Mouse (Mus musculus) thymus, postnatal 0 days (tissue): ENCODE data around the gene Fxr1. TPM values are rescaled to one million over a fixed set of nuclear protein-coding genes. Genes with fewer than 3 reads are reported as not detected.
"Not testable (repeated sequence)": the region's sequence is repeated elsewhere in the genome, so short reads cannot be mapped to it uniquely, and the experiment has no call there.

Experiments used
- DNase-seq: peaks from one replicate; pipeline ENCODE4 v3.0.0-alpha.2; 2015; ENCODE audit warnings: low spot score
- polyA plus RNA-seq: library from polyadenylated mRNA; unstranded; fragments of >200 nt; fragmentation: Nextera tagmentation; extraction: Ambion mirVana; gene quantifications from 2 replicates; pipeline ENCODE4 v1.2.1, GENCODE M21; 2015

Fxr1 gene
- polyA plus RNA-seq, 1 experiment from 2014 or later, result 49.8 TPM

- no peak for DNase-seq
Measured at GRCm38 (mm10) chr3:34041990-34042389, 22.2 kb downstream of the Fxr1 start.

DNA sequence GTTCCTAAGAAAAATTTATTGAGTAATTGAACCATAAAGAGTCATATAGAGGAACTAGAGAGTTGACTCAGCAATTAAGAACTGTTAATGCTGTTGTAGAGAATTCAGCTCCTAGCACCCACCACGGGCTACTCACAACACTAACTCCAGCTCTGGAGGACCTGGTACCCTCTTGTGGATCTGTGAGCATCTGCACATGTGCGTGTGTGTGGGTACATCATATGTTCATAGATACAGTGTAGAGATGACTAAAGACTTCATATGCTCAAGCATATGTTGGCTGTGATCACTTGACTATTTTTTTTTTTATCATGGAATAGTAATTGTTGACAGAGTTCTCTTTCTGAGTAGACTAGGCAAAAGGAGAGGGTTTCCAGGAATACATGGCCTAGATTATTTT is 42.6 kb downstream of the Fxr1 start:
- no peak for DNase-seq

- not testable (repeated sequence) for DNase-seq
Measured at GRCm38 (mm10) chr3:34068943-34069342, 49.2 kb downstream of the Fxr1 start.

- DNase-seq, result no peak
Measured at GRCm38 (mm10) chr3:34072726-34073125, 53.0 kb downstream of the Fxr1 start.

DNA sequence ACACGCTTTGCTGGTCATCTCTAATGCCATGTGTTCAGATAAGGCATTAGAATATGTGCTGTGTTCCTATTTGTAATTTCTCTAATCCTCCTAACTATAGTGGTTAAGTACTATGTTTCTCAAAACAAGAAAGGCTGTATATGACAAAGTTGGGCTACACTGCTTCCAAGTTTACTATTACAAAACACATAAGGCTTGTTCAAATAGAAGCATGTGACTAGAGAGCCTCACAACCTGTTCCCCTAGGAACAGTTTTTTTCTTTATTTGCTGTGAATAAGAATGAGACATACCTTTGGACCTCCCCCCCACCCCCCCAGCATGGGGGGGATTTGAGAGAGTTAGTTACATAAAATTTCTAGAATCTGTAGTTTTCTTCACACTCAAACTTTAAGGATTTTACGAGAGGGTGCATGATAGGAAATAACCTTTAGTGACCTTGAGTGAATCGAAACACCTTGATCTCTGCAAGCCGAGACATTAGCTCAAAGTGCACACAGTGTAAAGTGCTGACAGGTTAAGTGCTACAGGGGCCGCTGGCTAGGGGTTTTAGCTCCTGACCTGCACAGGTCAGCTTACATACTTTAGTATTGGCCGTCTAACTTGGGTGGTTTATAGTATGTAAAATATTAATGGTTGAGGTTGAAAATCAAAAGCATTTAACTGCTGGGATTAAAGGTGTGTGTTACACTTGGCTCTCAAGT is 56.5 kb downstream of the Fxr1 start:
- no peak for DNase-seq

- peak; percentile 92 for DNase-seq
Measured at GRCm38 (mm10) chr3:34080900-34081662, 61.3 kb downstream of the Fxr1 start, which contains the start of gene Dnajc19. TSS of gene Dnajc19 (minus strand) at chr3:34081321.

- DNase-seq, result no peak
Measured at GRCm38 (mm10) chr3:34081929-34082328, 62.2 kb downstream of the Fxr1 start.

GRCm38 (mm10) chr3:34083655-34084054 is 63.9 kb downstream of the Fxr1 start:
- no peak for DNase-seq

DNA sequence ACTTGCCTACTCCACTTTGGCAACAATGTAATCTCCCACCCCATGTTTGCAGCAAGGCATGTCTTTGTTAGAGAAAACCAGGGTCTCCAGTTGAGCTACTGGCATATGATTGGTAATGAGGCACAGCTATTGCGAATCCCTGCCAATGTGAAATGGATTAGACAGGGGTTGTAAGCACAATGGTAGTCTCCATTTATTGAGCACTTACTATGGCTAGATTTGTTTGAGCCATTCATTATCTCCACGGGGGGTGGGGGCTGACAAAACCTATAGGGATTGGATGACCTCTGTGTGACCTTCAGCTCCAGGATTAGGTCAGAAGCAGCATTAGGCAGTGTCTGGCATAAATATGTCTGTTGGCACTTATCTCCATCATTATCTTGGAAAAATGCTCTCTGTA is 83.1 kb downstream of the Fxr1 start:
- no peak for DNase-seq

DNA sequence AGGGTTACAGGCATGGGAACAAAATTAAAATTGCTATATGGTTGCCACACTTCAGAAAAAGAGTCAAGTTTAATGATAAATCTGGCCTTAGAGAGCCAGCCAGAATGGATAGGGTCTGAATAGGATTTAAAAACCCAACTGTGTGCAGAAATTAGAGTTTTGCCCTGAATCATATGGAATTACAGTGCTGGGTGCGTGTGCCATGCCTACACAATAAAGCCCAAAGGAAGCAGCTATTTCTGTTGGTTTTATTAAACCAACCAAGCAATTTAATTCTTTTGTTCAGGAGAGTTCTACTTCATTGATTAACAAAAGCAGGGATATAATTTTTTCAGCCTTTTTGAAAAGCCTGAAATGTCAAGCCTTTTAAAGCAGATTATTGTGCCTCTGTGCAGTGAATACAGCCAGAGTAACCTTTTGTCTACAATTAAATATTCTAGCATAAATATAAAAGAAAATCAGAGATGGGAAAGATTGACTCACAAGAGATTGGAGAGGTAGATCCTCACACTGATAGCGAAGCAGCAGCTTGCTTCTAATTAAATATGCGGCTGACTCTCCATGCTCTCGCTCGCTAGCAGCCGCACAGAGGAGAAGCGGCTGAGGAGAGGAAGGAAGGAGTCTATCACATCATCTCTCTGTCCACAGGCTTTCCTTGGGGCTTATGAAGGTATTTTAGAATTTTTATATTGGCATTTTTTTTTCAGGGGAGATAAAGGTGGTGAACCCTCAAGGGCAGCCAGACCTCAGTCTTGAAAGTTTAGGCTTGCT is 84.3 kb downstream of the Fxr1 start:
- DNase-seq, result no peak

DNA sequence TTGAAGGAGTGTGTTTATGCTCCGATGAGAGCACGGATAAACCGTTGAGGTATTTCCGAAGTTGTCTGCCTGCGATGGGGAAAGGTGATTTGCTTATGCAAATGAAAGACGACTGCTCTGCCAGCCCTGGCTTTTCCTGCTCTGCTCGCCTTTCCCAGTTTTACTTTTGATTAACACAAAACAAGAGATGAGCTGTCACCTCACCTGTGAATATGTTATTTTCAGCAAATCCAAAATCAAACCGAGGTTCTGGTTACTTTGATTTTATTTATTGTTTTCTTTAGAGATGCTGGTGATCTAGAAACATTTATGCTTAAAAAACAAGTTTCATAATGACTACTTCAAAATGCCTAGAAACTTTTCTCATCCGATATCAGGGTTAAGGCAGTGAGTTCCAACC is 86.7 kb downstream of the Fxr1 start:
- no peak for DNase-seq

GRCm38 (mm10) chr3:34107631-34108030 is 87.9 kb downstream of the Fxr1 start:
- no peak for DNase-seq

DNA sequence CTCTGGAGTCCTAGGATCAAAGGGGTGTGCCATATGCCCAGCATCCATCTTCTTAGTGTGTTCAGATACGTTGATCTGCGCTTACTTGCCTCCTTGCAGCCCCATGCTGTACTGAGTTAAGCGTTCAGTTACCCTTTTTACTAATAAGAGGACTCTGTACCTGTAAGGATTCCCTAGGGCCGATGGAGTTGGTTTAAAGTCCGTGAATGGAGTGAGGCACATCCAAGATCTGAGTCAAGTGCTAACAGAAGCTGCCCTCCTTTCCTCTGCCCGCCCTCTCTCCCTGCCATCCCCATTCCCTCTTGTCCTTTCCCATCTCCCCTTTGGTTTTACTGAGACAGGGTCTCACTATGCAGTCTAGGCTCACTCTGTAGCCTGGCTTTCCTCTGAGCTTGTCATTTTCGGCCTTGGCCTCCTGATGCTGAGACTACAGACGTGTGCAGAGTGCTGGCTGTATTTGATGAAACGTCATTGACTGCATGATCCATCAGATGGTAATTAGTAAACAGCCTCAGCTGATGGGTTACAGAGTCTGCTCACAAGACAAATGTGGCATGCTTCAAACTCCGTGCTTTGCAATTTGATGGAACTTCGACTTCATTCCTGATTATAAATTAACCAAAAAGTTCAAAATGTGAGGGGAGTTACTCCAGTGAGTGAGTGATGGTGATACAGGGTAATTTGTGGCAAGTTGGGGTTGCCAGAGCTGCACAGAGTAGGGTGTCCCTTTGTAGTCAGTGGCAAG is 92.4 kb downstream of the Fxr1 start:
- no peak for DNase-seq

DNA sequence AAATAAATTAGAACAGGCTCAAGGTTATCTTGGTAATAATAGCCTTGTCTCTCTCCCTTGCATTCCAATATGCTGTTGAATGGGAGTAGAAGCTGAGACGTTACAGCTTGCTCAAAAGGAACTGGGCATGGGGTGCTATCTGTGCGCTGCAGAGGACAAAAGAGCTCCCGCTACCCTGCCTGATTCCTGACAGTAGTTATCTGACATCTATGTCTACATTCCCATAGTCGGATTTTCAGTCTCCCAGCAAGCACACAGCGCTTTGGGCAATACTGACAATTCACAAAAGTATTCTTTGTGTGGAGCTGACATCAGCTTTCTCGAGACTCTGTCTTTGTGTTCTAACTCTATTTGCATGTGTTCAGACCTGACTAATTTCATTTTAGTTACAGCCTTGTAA is 96.1 kb downstream of the Fxr1 start:
- DNase-seq, result no peak

DNA sequence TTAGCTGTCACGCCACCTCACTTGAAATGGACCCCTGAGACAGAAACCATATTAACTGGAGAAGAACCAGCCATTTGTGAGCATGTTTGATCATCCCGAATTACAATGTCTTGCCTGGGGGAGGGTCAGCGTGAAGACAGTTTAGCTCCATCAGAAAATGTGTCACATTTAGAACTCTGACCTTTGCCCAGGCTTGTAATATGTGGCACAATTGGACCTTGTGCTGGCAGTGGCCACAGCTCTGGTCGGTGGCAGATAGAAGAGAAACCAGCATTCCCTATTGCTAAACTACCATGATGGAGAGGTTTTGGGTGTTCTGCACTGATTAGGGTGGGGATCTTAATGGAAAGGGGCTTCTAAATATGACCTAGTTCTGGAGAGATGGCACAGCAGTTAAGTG is 100.1 kb downstream of the Fxr1 start:
- DNase-seq, result no peak

Other genes with a start within 250 kb of the Fxr1 start
- 85.9 and 105 TPM in 2 replicates for gene Ttc14, start 220.1 kb upstream of the Fxr1 start, polyA plus RNA-seq
- gene Ccdc39, start 175.6 kb upstream of the Fxr1 start, polyA plus RNA-seq, result 0.40 and 0.55 TPM in 2 replicates
- gene Dnajc19, start 61.4 kb downstream of the Fxr1 start, polyA plus RNA-seq, result 205 and 223 TPM in 2 replicates